Mouse (Mus musculus): ENCODE data around the gene Gata5.

DNA sequence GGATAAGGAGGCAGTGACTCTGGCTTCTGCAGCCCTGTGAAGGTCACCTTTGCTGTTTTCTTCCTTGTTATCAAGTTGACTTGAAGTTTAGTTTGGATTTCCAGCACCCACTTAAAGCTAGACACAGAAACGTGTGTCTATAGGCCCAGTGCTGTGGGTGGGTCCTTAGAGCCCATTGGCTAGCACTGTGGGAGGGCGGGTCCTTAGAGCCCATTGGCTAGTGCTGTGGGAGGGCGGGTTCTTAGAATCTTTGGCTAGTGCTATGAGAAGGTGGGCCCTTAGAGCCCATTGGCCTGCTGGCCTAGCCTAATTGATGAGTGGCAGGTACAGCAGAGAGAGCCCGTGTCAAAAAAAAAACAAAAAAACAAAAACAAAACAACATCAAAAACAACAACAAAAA, 14.3 kb downstream of the Gata5 start:
- TF ChIP-seq CTCF (IDR thresholded peaks at IDR 0.05; ENCODE audit: extremely low read depth, insufficient read depth, insufficient read length, insufficient replicate concordance) (no peak), POLR2A (IDR thresholded peaks at IDR 0.05; ENCODE audit: low read depth, low read length) (no peak)
